Mouse (Mus musculus): ENCODE data around the gene Tmem109. TPM values are rescaled to one million over a fixed set of nuclear protein-coding genes. Genes with fewer than 3 reads are reported as not detected.
A peak's percentile ranks its signal among the peaks of the same experiment; 100 is the strongest.

The Tmem109 gene
- polyA plus RNA-seq, 1 experiment, result 16.3 TPM

DNA sequence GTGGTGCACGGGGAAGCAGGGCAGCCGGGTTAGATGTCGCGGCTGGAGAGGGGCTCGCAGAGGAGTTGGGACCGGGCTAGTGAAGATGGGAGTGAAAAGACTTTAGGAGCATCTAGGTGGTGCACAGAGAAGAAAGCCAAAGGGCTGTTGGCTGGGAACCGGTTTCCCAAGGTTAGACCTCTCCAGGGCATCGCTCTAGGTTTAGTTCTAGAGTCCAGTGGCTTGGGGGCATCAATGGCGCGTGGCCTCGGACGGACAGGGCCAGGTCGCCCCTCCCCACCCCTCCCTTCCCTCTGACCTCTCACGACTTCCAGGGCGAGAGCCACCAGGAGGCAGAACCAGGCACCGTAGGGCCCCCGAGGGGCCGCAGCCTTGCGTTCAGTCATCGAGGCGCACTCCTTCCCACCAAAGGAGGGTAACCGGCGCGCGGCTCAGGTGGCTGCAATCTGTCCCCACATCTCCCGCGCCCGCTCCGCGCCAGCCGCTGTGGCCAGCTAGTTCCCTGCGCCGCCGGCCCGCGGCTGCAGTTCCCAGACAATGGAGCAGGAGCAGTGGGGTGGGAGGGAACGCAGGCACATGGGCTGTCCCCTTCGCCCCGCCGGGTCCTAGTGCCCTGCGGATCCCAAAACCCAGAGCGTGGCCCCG is 12.4 kb downstream of the Tmem109 start:
- Histone ChIP-seq H3K36me3 (ENCODE audit: control insufficient read depth, insufficient read depth, low read length, poor library complexity, severe bottlenecking) (no peaks in the 10 kb centered on the region), H3K4me1 (ENCODE audit: control insufficient read depth, insufficient read depth, low read length) (no peaks in the 10 kb centered on the region), H3K4me3 (ENCODE audit: low read depth, low read length) (peak overlapping the region; percentile 69), H3K9me3 (replicated peaks; ENCODE audit: control insufficient read depth, insufficient read depth, low read length, poor library complexity, severe bottlenecking) (no peaks in the 10 kb centered on the region), H3K27ac (ENCODE audit: insufficient read depth, low read length) (no peak overlapping the region), H3K9ac (ENCODE audit: low read depth, poor library complexity, severe bottlenecking) (peak overlapping the region; percentile 62), H3K27me3 (ENCODE audit: control insufficient read depth, insufficient read depth, low read length, poor library complexity, severe bottlenecking) (no peaks in the 10 kb centered on the region)
- TF ChIP-seq POLR2A (IDR thresholded peaks at IDR 0.05; ENCODE audit: insufficient read depth, low read length) (peak; percentile 55), CTCF (IDR thresholded peaks at IDR 0.05; ENCODE audit: low read depth, low read length) (no peak), EP300 (IDR thresholded peaks at IDR 0.05; ENCODE audit: insufficient read depth, low read depth, low read length) (no peak)

- Histone ChIP-seq H3K36me3 (ENCODE audit: control insufficient read depth, insufficient read depth, low read length, poor library complexity, severe bottlenecking) (no peaks in the 10 kb centered on the region), H3K4me3 (ENCODE audit: low read depth, low read length) (peak overlapping the region; percentile 69), H3K9me3 (replicated peaks; ENCODE audit: control insufficient read depth, insufficient read depth, low read length, poor library complexity, severe bottlenecking) (no peaks in the 10 kb centered on the region), H3K4me1 (ENCODE audit: control insufficient read depth, insufficient read depth, low read length) (no peaks in the 10 kb centered on the region), H3K9ac (ENCODE audit: low read depth, poor library complexity, severe bottlenecking) (peak overlapping the region; percentile 62), H3K27ac (ENCODE audit: insufficient read depth, low read length) (no peak overlapping the region), H3K27me3 (ENCODE audit: control insufficient read depth, insufficient read depth, low read length, poor library complexity, severe bottlenecking) (no peaks in the 10 kb centered on the region)
- no peak for TF ChIP-seq CTCF (IDR thresholded peaks at IDR 0.05; ENCODE audit: low read depth, low read length)
- no peak for TF ChIP-seq EP300 (IDR thresholded peaks at IDR 0.05; ENCODE audit: insufficient read depth, low read depth, low read length)
- TF ChIP-seq POLR2A (IDR thresholded peaks at IDR 0.05; ENCODE audit: insufficient read depth, low read length), result no peak
These were observed 13.1 kb downstream of the Tmem109 start for GRCm38 (mm10) chr19:10868623-10869141.

DNA sequence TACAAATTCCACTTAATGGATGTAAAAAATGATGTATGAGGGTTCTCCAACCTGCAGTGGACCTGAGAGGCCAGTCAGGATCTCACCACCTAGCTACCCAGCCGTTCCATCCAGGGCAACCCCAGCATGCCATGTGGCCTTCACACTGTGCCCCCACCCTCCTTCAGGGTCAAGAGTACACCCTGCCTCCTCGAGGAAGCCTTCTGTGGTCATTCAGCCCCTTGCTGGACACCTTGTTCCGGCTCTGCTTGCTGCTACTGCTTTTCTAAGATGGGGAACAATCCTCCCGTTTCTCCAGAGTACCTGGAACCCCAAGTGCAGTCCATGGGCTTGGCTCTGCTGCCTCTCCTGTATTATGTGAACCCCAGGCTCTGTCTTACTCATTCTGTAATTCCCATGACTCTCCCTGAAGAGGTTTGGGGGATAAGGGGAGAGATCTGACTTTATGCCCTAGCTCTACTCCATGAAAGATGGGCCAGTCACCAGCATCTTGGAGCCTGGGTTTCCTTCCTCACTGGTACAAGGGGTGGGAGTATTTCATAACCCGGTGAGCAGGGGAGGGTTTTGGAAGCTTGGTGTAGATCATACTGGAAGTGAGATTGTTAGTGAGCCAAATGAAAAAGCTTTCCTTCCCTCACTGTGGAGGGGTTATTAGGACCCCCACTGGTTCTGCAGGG is 13.7 kb downstream of the Tmem109 start:
- Histone ChIP-seq H3K27ac (ENCODE audit: insufficient read depth, low read length) (no peak overlapping the region), H3K4me1 (ENCODE audit: control insufficient read depth, insufficient read depth, low read length) (no peaks in the 10 kb centered on the region), H3K9ac (ENCODE audit: low read depth, poor library complexity, severe bottlenecking) (peak overlapping the region; percentile 62; the same call in 1 of the 2 replicates), H3K27me3 (ENCODE audit: control insufficient read depth, insufficient read depth, low read length, poor library complexity, severe bottlenecking) (no peaks in the 10 kb centered on the region), H3K4me3 (ENCODE audit: low read depth, low read length) (0 out of 2 replicates have a peak overlapping the region, but pooled peaks have one; percentile 23), H3K9me3 (replicated peaks; ENCODE audit: control insufficient read depth, insufficient read depth, low read length, poor library complexity, severe bottlenecking) (no peaks in the 10 kb centered on the region), H3K36me3 (ENCODE audit: control insufficient read depth, insufficient read depth, low read length, poor library complexity, severe bottlenecking) (no peaks in the 10 kb centered on the region)
- TF ChIP-seq EP300 (IDR thresholded peaks at IDR 0.05; ENCODE audit: insufficient read depth, low read depth, low read length) (no peak), POLR2A (IDR thresholded peaks at IDR 0.05; ENCODE audit: insufficient read depth, low read length) (no peak), CTCF (IDR thresholded peaks at IDR 0.05; ENCODE audit: low read depth, low read length) (no peak)

DNA sequence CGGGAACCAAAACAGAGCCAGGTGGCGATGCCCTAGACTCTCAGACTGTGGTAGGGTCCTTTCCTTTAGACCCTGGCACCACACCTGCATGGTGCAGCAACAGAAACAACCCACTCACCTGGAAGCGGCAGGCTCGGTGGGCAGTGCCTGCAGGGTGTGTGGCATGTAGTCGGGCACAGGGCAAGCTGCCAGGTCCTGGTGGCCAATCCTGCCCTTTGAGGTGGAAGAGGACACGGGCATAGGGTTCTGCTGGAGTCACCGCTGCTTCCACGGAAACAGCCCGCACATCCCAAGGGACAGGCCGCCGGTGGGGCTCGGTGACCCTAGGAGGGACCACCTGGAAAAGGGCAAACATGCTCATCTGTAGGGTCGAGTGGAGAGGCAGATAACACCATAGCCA is 15.4 kb downstream of the Tmem109 start:
- Histone ChIP-seq H3K4me3 (ENCODE audit: low read depth, low read length) (no peak overlapping the region), H3K36me3 (ENCODE audit: control insufficient read depth, insufficient read depth, low read length, poor library complexity, severe bottlenecking) (no peaks in the 10 kb centered on the region), H3K9me3 (replicated peaks; ENCODE audit: control insufficient read depth, insufficient read depth, low read length, poor library complexity, severe bottlenecking) (no peaks in the 10 kb centered on the region), H3K27me3 (ENCODE audit: control insufficient read depth, insufficient read depth, low read length, poor library complexity, severe bottlenecking) (no peaks in the 10 kb centered on the region), H3K27ac (ENCODE audit: insufficient read depth, low read length) (no peak overlapping the region), H3K9ac (ENCODE audit: low read depth, poor library complexity, severe bottlenecking) (no peak overlapping the region), H3K4me1 (ENCODE audit: control insufficient read depth, insufficient read depth, low read length) (no peaks in the 10 kb centered on the region)
- no peak for TF ChIP-seq CTCF (IDR thresholded peaks at IDR 0.05; ENCODE audit: low read depth, low read length)
- no peak for TF ChIP-seq EP300 (IDR thresholded peaks at IDR 0.05; ENCODE audit: insufficient read depth, low read depth, low read length)
- no peak for TF ChIP-seq POLR2A (IDR thresholded peaks at IDR 0.05; ENCODE audit: insufficient read depth, low read length)

GRCm38 (mm10) chr19:10860072-10860497 is 21.7 kb downstream of the Tmem109 start:
- H3K4me1 ChIP-seq (ENCODE audit: control insufficient read depth, insufficient read depth, low read length), result no peaks in the 10 kb centered on the region
- H3K9me3 ChIP-seq (replicated peaks; ENCODE audit: control insufficient read depth, insufficient read depth, low read length, poor library complexity, severe bottlenecking), result no peaks in the 10 kb centered on the region
- no peaks in the 10 kb centered on the region for H3K36me3 ChIP-seq (ENCODE audit: control insufficient read depth, insufficient read depth, low read length, poor library complexity, severe bottlenecking)
- TF ChIP-seq EP300 (IDR thresholded peaks at IDR 0.05; ENCODE audit: insufficient read depth, low read depth, low read length), result no peak
- TF ChIP-seq POLR2A (IDR thresholded peaks at IDR 0.05; ENCODE audit: insufficient read depth, low read length), result peak; percentile 54
- TF ChIP-seq CTCF (IDR thresholded peaks at IDR 0.05; ENCODE audit: low read depth, low read length), result peak; percentile 45
- H3K9ac ChIP-seq (ENCODE audit: low read depth, poor library complexity, severe bottlenecking), result no peak overlapping the region
- no peak overlapping the region for H3K27ac ChIP-seq (ENCODE audit: insufficient read depth, low read length)
- H3K4me3 ChIP-seq (ENCODE audit: low read depth, low read length), result peak overlapping the region; percentile 68
- H3K27me3 ChIP-seq (ENCODE audit: control insufficient read depth, insufficient read depth, low read length, poor library complexity, severe bottlenecking), result no peaks in the 10 kb centered on the region

- TF ChIP-seq CTCF (IDR thresholded peaks at IDR 0.05; ENCODE audit: low read depth, low read length) (no peak), POLR2A (IDR thresholded peaks at IDR 0.05; ENCODE audit: insufficient read depth, low read length) (no peak), EP300 (IDR thresholded peaks at IDR 0.05; ENCODE audit: insufficient read depth, low read depth, low read length) (no peak)
- Histone ChIP-seq H3K4me1 (ENCODE audit: control insufficient read depth, insufficient read depth, low read length) (no peaks in the 10 kb centered on the region), H3K27ac (ENCODE audit: insufficient read depth, low read length) (no peak overlapping the region), H3K9me3 (replicated peaks; ENCODE audit: control insufficient read depth, insufficient read depth, low read length, poor library complexity, severe bottlenecking) (no peaks in the 10 kb centered on the region), H3K36me3 (ENCODE audit: control insufficient read depth, insufficient read depth, low read length, poor library complexity, severe bottlenecking) (no peaks in the 10 kb centered on the region), H3K9ac (ENCODE audit: low read depth, poor library complexity, severe bottlenecking) (no peak overlapping the region), H3K4me3 (ENCODE audit: low read depth, low read length) (no peak overlapping the region), H3K27me3 (ENCODE audit: control insufficient read depth, insufficient read depth, low read length, poor library complexity, severe bottlenecking) (no peaks in the 10 kb centered on the region)
These were observed 25.3 kb downstream of the Tmem109 start for GRCm38 (mm10) chr19:10856520-10856919.
